22 mouse cellular contexts compared by ENCODE assay signal in genomic region chr14:58816540-58816876, GRCm38 (mm10).
DNase-seq lines count a peak whose midpoint lies in the region; ATAC-seq and TF ChIP-seq lines count a peak whose summit lies in the region.
"Had no signal": no experiment of that assay in that cellular context is flagged by ENCODE, and none has a peak within 500 bp of the region (broad histone marks: within the 10 kb centered on the region; RNA-seq: fewer than 3 reads in every experiment).

No protein-coding gene starts in this region.

- H3K4me1 ChIP-seq in forebrain, embryonic 16.5 days (replicated peaks; ENCODE audit: control insufficient read depth, insufficient read depth, low read length): no peaks in the 10 kb centered on the region; the same call in 1 of the 2 replicates
- no peaks in the 10 kb centered on the region for H3K4me1 ChIP-seq in forebrain, embryonic 13.5 days
- H3K4me1 ChIP-seq in hindbrain, embryonic 16.5 days (ENCODE audit: control insufficient read depth, insufficient read depth, low read depth, low read length): 0 out of 2 replicates have a peak, but pooled peaks cover 2% of the 10 kb centered on the region
- H3K4me1 ChIP-seq: embryonic facial prominence, embryonic 10.5 days; forebrain, embryonic 12.5 days had no signal

- H3K9ac ChIP-seq in forebrain, embryonic 16.5 days (replicated peaks; ENCODE audit: low read depth, low read length): no peak overlapping the region
- H3K9ac ChIP-seq in forebrain, embryonic 13.5 days: no peak overlapping the region
- no peak overlapping the region for H3K9ac ChIP-seq in hindbrain, embryonic 16.5 days (ENCODE audit: low read depth, low read length)
- H3K9ac ChIP-seq: embryonic facial prominence, embryonic 12.5 days; forebrain, embryonic 12.5 days had no signal

- no peaks in the 10 kb centered on the region for H3K36me3 ChIP-seq in forebrain, embryonic 16.5 days (ENCODE audit: control insufficient read depth, insufficient read depth)
- H3K36me3 ChIP-seq in forebrain, embryonic 13.5 days (ENCODE audit: poor library complexity, severe bottlenecking): no peaks in the 10 kb centered on the region
- H3K36me3 ChIP-seq in C2C12 (ENCODE audit: control insufficient read depth, insufficient read depth): no peaks in the 10 kb centered on the region
- H3K36me3 ChIP-seq in hindbrain, embryonic 16.5 days (ENCODE audit: control insufficient read depth, insufficient read depth, low read length): no peaks in the 10 kb centered on the region
- H3K36me3 ChIP-seq: embryonic facial prominence, embryonic 10.5 days; embryonic facial prominence, embryonic 12.5 days; forebrain, embryonic 12.5 days; G1E had no signal

- peak; percentile 12; the same call in 1 of the 2 replicates for ATAC-seq in forebrain, embryonic 16.5 days
- ATAC-seq in forebrain, embryonic 13.5 days: no peak
- peak; percentile 20; the same call in 1 of the 2 replicates for ATAC-seq in frontal cortex, adult (ENCODE audit: low TSS enrichment)
- ATAC-seq in hindbrain, embryonic 16.5 days: no peak
- ATAC-seq: activated CD4-positive, CD25-positive, alpha-beta regulatory T cell, adult 4 months; CD4-positive, CD25-positive, alpha-beta regulatory T cell, adult 4 months; Patski had no signal

- no peak overlapping the region for H3K27ac ChIP-seq in forebrain, embryonic 16.5 days (ENCODE audit: low read length)
- no peak overlapping the region for H3K27ac ChIP-seq in forebrain, embryonic 13.5 days
- H3K27ac ChIP-seq in hindbrain, embryonic 16.5 days (ENCODE audit: low read depth, low read length): no peak overlapping the region
- H3K27ac ChIP-seq: embryonic facial prominence, embryonic 10.5 days; embryonic facial prominence, embryonic 12.5 days; forebrain, embryonic 12.5 days had no signal

- no peaks in the 10 kb centered on the region for H3K27me3 ChIP-seq in forebrain, embryonic 16.5 days (replicated peaks; ENCODE audit: control insufficient read depth, insufficient read depth, low read length)
- H3K27me3 ChIP-seq in forebrain, embryonic 13.5 days: no peaks in the 10 kb centered on the region
- no peaks in the 10 kb centered on the region for H3K27me3 ChIP-seq in C2C12 (ENCODE audit: control insufficient read depth, insufficient read depth, insufficient read length)
- no peaks in the 10 kb centered on the region for H3K27me3 ChIP-seq in hindbrain, embryonic 16.5 days (replicated peaks; ENCODE audit: control insufficient read depth, insufficient read depth, low read length)
- H3K27me3 ChIP-seq: CH12.LX; embryonic facial prominence, embryonic 12.5 days; forebrain, embryonic 12.5 days; Patski had no signal

- H3K79me2 ChIP-seq in C2C12 (ENCODE audit: control insufficient read depth, insufficient read depth): no peaks in the 10 kb centered on the region

- H3K4me2 ChIP-seq in forebrain, embryonic 16.5 days (ENCODE audit: low read length): no peak overlapping the region
- H3K4me2 ChIP-seq in forebrain, embryonic 13.5 days: no peak overlapping the region
- H3K4me2 ChIP-seq in hindbrain, embryonic 16.5 days (ENCODE audit: low read length): no peak overlapping the region
- H3K4me2 ChIP-seq: embryonic facial prominence, embryonic 12.5 days; forebrain, embryonic 12.5 days had no signal

- H3K79me3 ChIP-seq in C2C12 (ENCODE audit: low read depth): no peaks in the 10 kb centered on the region

- H3K4me3 ChIP-seq in forebrain, embryonic 16.5 days (replicated peaks; ENCODE audit: low read length): no peak overlapping the region
- H3K4me3 ChIP-seq in forebrain, embryonic 13.5 days: no peak overlapping the region
- no peak overlapping the region for H3K4me3 ChIP-seq in C2C12 (ENCODE audit: insufficient read depth, poor library complexity, severe bottlenecking)
- no peak overlapping the region for H3K4me3 ChIP-seq in hindbrain, embryonic 16.5 days (ENCODE audit: low read length)
- H3K4me3 ChIP-seq: embryonic facial prominence, embryonic 10.5 days; embryonic facial prominence, embryonic 12.5 days; forebrain, embryonic 12.5 days had no signal

- TF ChIP-seq CTCF in C2C12 (IDR thresholded peaks at IDR 0.05; ENCODE audit: control insufficient read depth, insufficient read depth, insufficient read length): no peak

- DNase-seq in frontal cortex, postnatal 10 days (ENCODE audit: low spot score in 2 of 2): no peak
- DNase-seq in brain, adult 2 months (ENCODE audit: low read depth, low spot score): peak; percentile 16
- no peak for DNase-seq in cerebellum, adult 18-20 months
- DNase-seq: adrenal gland, adult 8-10 months; adrenal gland, postnatal 14 days; adrenal gland, postnatal 36 days; cerebellum, adult 11 months; cerebellum, adult 2 months; cerebellum, adult 9-10 months had no signal

- WGBS in forebrain, embryonic 16.5 days: 59% methylated on average over 1 of the region's 1 CpGs
- 74% methylated on average over 1 of the region's 1 CpGs for WGBS in forebrain, embryonic 13.5 days
- 69% methylated on average over 1 of the region's 1 CpGs for WGBS in hindbrain, embryonic 16.5 days

- H3K9me3 ChIP-seq in forebrain, embryonic 16.5 days (ENCODE audit: control insufficient read depth, low read length): no peaks in the 10 kb centered on the region
- no peaks in the 10 kb centered on the region for H3K9me3 ChIP-seq in forebrain, embryonic 13.5 days (replicated peaks)
- H3K9me3 ChIP-seq in hindbrain, embryonic 16.5 days (ENCODE audit: control insufficient read depth, low read length): no peaks in the 10 kb centered on the region
- H3K9me3 ChIP-seq: embryonic facial prominence, embryonic 10.5 days; embryonic facial prominence, embryonic 12.5 days; forebrain, embryonic 12.5 days had no signal

- H3ac ChIP-seq in C2C12 (ENCODE audit: control insufficient read depth, insufficient read length, low read depth): no peak overlapping the region

TF ChIP-seq in C2C12, 6 proteins besides CTCF, POLR2A, EP300 and RAD21:
- TF ChIP-seq CEBPB (IDR thresholded peaks at IDR 0.05; ENCODE audit: low read depth): no peak
- peak; percentile 12 for TF ChIP-seq MYOD1 (IDR thresholded peaks at IDR 0.05; ENCODE audit: control insufficient read depth, insufficient read length, low read depth)

Comparison
In these comparisons a context has a peak if more than half of its experiments do, and no peak if none do; other contexts are left out.
1. ATAC-seq: peak in forebrain, embryonic 16.5 days (single experiment) and frontal cortex, adult (single experiment); none in forebrain, embryonic 13.5 days (single experiment) and hindbrain, embryonic 16.5 days (single experiment).